Mouse (Mus musculus) layer of hippocampus, postnatal 10 days (tissue): ENCODE measurements around the gene Bmp8a. TPM values are rescaled to one million over a fixed set of nuclear protein-coding genes. Genes with fewer than 3 reads are reported as not detected.
"Not testable (repeated sequence)": the region's sequence is repeated elsewhere in the genome, so short reads cannot be mapped to it uniquely, and the experiment has no call there.

Source experiments
- DNase-seq, 2 experiments: peaks; one replicate each; pipeline ENCODE4 v3.0.0; 2021; ENCODE audit warnings: low spot score in 2 of 2
- total RNA-seq, 2 experiments: library from RNA; stranded (reverse); gene quantifications; 2 replicates each; pipeline ENCODE4 v1.2.3; 2021

The Bmp8a gene
- total RNA-seq, 2 experiments from 2014 or later: not detected

GRCm38 (mm10) chr4:123331961-123332360 is 11.1 kb downstream of the Bmp8a start:
- DNase-seq: not testable (repeated sequence)

- no peak for DNase-seq
These were observed 11.7 kb downstream of the Bmp8a start for GRCm38 (mm10) chr4:123331326-123331725.

GRCm38 (mm10) chr4:123328946-123329345 is 14.1 kb downstream of the Bmp8a start:
- no peak for DNase-seq

GRCm38 (mm10) chr4:123327630-123328029 is 15.4 kb downstream of the Bmp8a start:
- no peak for DNase-seq

- no peak for DNase-seq
These were observed 17.0 kb downstream of the Bmp8a start for GRCm38 (mm10) chr4:123326087-123326486.

- no peak for DNase-seq
These were observed 19.5 kb downstream of the Bmp8a start, which contains the start of gene Oxct2a for GRCm38 (mm10) chr4:123323534-123323933. Gene Oxct2a, minus strand, starts transcription at chr4:123323634.

GRCm38 (mm10) chr4:123322910-123323309 is 20.1 kb downstream of the Bmp8a start:
- peak in 1 of 2 experiments; percentile 31 for DNase-seq

- no peak for DNase-seq
These were observed 28.6 kb downstream of the Bmp8a start for GRCm38 (mm10) chr4:123314497-123314896.

- DNase-seq: no peak
These were observed 30.0 kb downstream of the Bmp8a start for GRCm38 (mm10) chr4:123313010-123313409.

- DNase-seq: no peak
These were observed 31.2 kb downstream of the Bmp8a start for GRCm38 (mm10) chr4:123311845-123312244.

- no peak for DNase-seq
These were observed 34.8 kb downstream of the Bmp8a start for GRCm38 (mm10) chr4:123308292-123308691.

GRCm38 (mm10) chr4:123306999-123307398 is 36.1 kb downstream of the Bmp8a start:
- DNase-seq: no peak

GRCm38 (mm10) chr4:123305789-123306188 is 37.3 kb downstream of the Bmp8a start:
- DNase-seq: peak; percentile 23 to 43

- no peak for DNase-seq
These were observed 43.9 kb downstream of the Bmp8a start for GRCm38 (mm10) chr4:123298980-123299670.

- no peak for DNase-seq
These were observed 44.8 kb downstream of the Bmp8a start for GRCm38 (mm10) chr4:123298226-123298625.

GRCm38 (mm10) chr4:123297195-123297960 is 45.7 kb downstream of the Bmp8a start:
- no peak for DNase-seq

GRCm38 (mm10) chr4:123296148-123296534 is 46.9 kb downstream of the Bmp8a start:
- DNase-seq: no peak

- DNase-seq: no peak
These were observed 47.4 kb downstream of the Bmp8a start for GRCm38 (mm10) chr4:123295516-123296147.

- DNase-seq: not testable (repeated sequence)
These were observed 48.0 kb downstream of the Bmp8a start for GRCm38 (mm10) chr4:123295026-123295425.

- DNase-seq: no peak
These were observed 49.2 kb downstream of the Bmp8a start for GRCm38 (mm10) chr4:123293661-123294443.

- DNase-seq: no peak
These were observed 50.1 kb downstream of the Bmp8a start for GRCm38 (mm10) chr4:123292989-123293388.
